Mouse (Mus musculus): ENCODE measurements at regions not wholly inside any gene's neighbourhood (a gene's known extent, or its start where the extent isn't known, plus 50 kb on each side); places are given as distances from the start of the nearest gene placed in this dataset.

DNA sequence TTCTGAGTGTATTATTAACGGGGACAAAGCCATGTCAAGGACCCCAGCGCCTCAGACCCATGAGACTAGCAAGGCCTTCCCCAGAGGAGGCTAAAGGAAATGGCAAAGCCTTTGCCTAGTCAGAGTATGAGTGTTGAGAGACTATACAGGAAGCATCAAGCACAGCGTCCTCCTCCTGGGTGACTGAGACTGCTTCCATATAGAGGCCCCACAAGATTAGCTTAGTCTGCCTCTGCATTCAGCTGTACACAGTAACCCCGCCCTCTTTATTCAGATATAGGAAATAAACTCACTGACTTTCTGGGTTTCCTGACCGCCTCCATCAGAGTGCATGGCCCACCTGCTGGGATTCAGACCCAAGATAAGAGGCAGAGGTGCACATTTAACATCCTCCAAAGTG lies 192.8 kb upstream of the Hes1 start:
- DNase-seq (ENCODE audit: low spot score in 2 of 2), result no peak

DNA sequence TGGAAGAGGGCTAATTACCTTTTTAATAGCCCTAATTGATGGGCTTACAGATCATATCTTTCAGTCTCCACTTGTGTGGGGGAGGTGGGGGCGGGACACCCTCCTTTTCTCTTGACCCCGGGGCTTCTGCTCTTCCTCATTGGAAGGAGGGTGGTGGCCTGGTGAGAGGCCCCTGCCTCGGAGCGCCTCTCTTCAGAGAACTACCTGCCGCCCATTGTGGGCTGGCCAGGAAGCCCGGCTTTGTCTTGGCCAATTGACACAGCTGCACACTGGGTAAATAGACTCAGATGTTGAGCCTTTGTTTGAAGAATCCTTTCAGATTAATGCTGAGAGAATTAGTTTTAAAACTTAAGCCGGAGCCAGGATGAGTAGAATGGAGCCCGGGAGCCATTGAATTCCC lies 188.0 kb upstream of the Hes1 start:
- DNase-seq (ENCODE audit: low spot score in 2 of 2), result no peak

DNA sequence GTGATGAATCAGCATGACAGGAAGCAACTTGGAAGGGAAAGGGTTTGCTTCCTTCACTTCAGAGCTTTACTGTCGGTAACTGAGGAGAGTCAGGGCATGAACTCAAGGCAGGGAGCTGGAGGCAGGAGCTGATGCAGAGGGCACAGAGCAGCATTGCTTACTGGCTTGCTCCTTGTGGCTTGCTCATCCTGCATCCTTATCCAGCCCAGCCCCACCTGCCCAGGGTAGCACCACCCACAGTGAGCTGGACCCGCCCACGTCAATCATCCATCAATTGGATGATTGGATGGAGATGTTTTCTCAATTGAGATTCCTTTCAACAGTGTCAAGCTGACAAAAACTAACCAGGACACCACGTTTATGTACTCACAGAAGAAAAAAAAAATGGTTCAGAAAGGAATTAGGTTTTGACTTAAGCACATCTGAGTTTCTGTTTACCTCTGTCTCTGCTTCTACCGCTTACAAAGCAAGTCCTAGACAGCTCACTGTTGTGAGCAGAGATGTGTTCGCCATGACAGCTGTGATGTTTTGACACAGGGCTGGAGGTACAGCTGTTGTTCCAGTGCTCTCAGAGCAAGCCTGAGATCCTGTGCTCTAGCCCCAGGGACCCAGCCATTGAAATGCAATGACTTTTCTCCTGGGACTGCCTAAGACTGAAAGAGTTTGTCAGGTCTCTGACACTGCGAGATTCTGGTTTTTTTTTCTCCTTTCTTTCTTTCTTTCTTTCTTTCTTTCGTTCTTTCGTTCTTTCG lies 186.6 kb upstream of the Hes1 start:
- no peak for DNase-seq (ENCODE audit: low spot score in 2 of 2)

DNA sequence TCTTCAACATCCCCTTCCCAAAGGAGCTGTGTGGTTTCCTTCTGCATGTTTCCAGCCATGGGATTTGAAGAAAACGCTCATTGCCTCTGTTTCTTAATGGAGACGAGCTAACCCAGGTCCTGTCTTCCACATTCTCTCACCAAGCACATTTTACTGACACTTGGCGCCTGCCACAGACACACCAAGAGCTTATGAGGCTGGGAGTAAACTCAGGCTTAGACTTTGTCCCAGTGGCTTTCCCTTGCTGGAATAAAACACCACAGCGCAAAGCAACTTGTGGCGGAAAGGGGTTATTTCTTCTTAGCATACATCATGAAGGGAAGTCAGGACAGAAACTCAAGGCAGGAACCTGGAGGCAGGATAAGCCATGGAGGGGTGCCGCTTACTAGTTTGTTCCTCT lies 184.5 kb upstream of the Hes1 start:
- DNase-seq (ENCODE audit: low spot score in 2 of 2), result no peak

DNA sequence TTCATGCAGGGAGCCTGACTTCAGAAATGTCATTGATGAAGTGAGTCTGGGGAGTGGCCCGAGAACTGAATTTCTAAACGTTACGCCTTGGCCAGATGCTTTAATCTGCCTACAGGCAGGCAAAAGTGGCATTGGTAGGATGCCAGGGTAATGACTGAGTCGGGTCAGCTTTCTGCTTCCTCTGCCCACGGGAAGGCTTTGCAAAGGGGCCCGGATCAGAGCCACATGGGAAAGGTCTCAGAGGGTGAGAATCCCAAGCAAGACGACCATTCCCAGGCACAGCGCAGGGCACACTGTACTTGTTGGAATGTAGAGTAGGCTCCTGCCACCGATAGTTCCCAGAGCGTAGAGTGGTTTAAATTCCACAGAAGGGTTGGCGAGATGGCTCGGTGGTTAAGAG lies 182.7 kb upstream of the Hes1 start:
- no peak for DNase-seq (ENCODE audit: low spot score in 2 of 2)

DNA sequence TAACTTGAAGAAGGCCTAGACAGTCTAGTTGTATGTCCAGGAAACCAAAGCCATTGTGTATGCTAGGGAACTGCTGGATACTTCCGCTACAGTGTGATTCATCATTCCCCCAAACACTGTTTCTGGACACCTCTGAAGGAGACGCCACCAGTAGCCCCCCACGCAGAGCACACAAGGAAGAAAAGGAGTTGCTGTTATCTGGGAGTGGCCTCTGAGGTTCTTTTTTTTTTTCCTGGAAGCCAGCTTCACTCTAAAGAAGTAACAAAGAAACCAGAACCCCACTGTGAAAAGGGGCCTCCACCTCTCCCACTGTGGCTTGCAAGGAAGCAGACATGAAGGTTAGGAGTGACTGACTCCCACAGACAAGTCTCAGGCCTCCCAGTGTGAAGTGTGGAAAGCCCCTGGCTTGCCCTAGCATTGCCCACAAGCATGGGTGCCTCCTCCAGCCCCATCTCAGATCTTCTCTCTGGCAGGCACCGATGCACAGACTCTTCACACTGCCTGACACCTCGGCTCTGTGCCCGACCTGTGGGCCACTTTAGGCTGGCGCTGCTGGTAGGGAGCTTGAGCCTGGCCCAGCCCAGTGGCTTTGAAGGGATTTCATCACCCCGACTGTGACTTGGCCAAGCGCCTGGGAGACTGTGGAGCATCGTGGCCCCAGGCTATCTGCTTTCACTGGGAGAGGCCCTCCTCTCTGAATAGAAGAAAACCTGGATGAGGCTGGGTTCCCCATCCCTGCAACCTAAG lies 181.8 kb upstream of the Hes1 start:
- no peak for DNase-seq (ENCODE audit: low spot score in 2 of 2)

DNA sequence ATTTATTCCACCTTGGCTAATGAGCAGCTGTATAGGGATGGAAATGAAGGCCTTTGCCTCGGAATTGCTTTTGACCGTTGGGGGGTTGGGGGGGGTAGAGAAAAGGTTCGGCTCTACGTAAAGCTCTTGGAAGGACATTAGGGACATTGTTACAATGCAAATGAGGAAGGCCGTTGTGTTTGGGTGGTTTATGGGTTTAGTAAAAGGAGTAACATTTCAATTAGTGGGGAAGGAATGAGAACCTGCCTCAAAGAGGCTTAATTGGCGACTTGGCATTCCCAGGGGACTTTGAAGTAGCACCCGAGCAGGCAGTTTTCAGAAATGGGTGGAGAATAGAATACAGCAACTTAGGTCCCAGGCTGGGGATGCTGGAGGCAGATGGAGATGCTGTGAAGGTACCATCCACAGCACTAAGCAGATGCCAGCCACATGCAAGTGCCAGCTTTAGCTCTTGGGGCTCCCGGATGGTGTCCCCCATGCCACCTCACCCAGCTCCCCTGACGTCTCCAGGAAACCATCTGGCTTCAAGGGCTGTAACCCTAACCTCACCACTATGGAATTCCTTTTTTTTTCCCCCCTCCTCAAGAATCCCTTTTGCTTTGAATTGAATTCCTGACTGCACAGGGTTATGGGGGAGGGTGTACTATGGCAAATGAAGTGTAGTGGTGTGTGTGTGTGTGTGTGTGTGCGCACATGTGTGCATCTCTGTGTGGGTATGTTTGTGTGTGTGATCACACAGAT lies 180.8 kb upstream of the Hes1 start:
- no peak for DNase-seq (ENCODE audit: low spot score in 2 of 2)

DNA sequence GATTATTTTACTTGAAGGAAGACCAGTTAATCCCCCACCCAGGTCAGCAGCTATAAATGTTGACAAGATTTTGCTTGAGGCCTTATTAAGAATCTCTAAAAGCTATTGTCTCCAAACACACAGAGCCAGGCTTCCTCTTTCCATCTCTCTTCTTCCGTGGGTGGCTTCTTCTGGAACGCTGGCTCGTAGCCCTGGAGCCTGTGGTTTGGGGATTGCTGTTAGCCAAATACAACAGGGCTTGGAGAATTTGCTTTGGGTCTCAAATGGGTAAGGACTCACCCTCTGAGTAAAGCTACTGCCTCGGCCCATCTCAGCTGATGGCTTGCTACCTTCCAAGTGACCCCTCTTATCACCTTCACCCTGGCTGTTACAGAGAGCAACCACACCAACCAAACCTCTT lies 179.3 kb upstream of the Hes1 start:
- DNase-seq (ENCODE audit: low spot score in 2 of 2), result no peak

DNA sequence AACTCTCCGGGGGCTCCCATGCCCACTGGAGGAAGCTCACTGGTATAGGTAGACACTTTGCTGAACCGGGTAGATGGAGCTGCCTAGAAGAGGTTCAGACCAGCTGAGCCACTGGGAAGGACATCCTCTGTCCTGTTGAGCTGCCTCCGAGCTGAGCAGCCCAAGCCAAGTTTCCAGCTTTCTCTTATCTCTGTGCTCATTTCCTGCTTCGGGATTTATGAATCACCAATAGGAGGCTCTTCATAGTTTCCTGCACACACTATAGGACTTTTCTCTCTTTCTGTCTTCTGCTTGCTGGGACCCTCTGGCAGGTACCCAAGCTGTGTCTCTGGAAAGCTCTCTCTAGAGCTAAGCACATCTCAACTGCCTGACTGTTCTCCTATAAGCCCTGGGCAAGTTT lies 177.4 kb upstream of the Hes1 start:
- DNase-seq (ENCODE audit: low spot score in 2 of 2), result no peak

DNA sequence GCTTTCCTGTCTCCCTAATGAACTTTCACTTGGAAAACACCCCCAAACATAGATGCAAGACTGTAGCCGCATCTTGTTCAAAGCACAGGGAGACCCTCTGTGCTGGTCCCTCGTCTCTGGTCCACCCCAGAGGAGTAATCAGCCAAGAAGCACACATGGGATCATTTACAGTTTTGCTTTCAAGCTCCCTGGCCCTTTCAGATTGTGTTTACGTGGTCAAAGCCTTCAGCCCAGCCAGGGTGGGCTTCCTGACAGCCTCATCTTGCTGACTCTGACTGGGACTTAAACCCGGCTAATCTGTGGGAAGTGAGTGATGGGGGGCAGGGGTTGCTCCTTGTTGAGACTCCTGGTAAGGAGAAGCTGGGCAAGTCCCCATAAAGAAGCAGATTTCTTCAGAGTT lies 174.8 kb upstream of the Hes1 start:
- DNase-seq (ENCODE audit: low spot score in 2 of 2), result no peak

DNA sequence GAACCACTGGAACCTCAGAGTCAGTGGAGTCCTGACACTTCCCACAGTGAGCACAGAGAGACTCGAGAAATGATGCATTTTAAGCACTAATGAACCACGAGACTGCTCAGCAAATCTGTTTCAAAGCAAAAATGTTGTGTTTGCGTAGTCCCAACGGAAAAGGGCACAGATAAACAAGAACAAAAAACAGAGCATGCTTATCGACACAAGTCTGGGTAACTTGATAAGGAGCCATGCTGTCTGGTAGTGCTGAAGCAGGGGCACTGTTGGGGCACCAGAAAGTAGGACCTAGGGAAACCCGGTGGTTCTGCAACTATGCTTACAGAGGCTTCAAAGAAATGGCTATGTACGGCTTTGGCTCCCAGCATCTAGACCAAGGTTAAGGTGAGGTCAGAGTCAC lies 172.7 kb upstream of the Hes1 start:
- DNase-seq (ENCODE audit: low spot score in 2 of 2), result no peak

DNA sequence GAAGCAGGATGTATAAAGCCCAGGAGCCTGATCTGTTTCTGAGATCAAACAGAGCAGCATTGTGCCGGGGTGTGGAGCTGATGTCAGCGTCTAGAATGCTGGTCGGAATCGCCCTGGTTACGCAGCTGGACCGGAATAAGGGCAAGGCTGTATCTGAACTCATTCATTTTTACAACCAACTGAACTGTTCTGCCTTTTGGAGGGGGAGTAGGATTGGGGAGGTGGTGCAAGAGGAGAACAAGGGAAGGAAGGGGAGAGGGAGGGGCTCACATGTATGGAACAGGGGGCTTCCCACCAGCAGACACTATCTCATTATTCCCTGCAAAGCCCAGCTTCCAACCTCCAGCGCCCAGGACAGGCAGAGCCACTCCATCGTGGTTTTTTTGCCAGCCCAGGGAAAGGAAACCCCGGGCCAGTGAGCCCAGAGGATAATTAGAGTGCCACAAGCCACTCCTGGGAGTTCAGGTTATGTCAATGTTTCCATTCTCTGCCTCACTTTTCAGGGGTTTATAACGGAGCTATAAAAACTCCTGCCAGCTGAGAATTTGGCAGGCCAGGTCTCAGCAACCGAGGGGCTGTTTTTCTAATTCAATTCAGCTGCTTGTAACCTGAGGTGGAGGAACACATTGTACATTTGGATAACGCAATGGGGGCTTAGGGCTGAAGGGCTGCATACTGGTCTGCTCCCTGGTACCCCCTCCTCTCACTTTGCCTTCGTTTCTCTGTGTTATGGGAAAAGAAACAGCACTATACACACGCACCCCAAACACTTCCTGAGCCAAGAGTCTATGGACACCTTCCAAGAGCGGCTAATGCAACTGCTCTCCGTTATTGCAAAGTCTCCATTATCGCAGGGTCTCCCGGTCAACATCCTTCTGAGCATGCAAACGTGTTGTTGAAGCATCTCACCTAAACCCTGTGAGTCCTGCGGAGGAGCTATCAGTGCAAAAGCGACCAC lies 170.0 kb upstream of the Hes1 start:
- no peak for DNase-seq (ENCODE audit: low spot score in 2 of 2)

DNA sequence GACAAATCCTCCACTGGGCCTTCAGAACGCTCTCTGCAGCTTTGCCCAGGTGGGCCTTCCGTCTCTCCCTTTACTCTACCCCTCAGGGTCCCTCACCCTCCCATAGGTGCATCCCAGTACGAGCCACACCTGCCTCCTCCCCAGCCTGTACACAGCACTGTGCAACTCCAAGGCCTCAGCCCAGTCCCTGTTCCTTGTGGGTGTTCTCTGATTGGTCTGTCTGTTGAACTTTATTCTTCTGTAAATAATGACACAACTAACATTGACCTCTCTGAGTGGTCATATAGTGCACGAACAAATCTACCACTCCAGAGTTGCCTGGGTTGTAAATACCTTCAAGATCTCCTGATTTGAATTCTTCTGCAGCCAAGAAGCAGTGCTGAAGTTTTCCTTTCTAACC lies 167.8 kb upstream of the Hes1 start:
- DNase-seq (ENCODE audit: low spot score in 2 of 2), result no peak

DNA sequence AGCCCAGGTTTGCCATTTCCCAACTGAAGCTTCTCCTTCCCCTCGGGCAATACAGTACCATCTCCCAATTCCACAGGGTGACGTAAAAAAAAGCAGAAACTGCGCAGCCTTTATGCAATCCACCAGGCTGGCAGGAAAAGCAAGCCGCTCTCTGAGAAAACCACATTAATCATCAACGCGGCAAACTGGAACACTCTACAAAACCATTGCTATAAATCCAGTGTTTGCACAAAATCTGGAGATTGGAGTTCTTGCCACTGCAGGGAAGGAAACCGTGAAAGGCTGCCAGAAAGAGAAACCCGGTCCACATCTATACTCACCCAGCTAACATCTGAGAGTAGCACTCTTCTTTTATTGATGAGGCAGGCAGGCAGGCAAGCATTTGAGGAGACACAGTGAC lies 160.7 kb upstream of the Hes1 start:
- DNase-seq (ENCODE audit: low spot score in 2 of 2), result no peak

DNA sequence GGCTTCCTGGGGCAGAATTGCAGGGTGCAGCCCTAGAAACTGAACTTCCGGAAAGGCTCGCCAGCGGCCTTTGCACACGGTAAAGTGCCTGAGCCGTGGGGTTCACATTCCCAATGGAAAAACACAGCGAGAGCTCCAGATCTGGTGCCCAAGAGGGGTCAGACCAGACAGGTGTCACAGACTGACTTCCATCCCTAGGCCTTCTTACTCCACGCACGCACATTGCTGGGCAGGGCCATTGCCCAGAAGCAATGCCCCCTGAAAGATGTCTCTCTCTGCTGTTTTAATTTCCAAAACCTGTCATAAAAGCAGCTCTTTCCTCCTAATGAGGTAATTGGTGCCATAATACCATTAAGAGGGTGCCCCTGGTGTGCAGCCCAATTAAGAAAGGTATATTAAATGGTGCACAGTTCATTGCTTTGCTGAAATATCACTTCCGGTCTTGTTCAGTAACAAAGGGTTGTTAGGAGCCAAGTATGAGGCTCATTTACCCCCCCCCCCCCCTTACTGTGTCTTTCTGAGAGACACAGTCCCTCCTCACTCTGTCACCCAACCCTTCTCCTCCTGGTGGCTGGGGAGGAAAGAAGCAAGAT lies 159.9 kb upstream of the Hes1 start:
- no peak for DNase-seq (ENCODE audit: low spot score in 2 of 2)

DNA sequence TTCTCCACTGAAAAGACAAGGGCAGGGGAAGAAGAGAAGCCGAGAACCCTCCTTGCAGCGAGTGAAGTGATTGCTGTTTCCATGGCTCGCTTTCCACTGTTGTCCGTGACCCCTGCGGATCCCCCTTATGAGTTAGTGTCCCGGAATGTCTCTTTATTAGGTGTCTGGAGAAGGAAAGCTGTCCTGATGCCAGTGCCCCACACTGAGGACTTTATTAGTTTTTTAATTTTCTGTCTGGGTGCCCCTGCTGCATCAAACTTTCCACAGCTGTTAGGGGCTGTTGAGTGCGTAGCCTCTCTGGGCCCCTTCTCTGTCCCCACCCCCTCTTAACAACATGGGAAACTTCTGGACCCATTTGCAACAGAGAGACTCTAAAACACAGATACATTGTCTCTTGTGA lies 156.9 kb upstream of the Hes1 start:
- no peak for DNase-seq (ENCODE audit: low spot score in 2 of 2)

DNA sequence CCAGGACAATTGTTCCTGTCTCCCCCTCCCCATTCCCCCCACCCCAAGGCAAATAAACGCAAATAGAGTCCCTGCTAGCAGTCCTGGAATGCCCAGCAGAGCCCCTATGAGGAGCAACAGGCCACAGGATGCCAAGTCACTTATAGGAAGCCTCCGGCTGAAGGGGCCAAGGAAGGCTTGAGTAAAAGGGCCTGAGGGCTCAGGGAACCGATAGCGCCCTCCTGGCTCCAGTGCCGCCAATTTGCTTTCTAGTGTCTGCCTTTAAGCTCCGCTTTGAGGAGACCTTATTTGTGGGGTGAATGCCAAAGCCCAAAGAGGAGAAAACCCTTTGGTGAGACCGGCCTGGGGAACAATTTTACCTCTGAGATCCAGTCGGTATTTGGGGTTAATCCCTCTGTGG lies 156.2 kb upstream of the Hes1 start:
- no peak for DNase-seq (ENCODE audit: low spot score in 2 of 2)

DNA sequence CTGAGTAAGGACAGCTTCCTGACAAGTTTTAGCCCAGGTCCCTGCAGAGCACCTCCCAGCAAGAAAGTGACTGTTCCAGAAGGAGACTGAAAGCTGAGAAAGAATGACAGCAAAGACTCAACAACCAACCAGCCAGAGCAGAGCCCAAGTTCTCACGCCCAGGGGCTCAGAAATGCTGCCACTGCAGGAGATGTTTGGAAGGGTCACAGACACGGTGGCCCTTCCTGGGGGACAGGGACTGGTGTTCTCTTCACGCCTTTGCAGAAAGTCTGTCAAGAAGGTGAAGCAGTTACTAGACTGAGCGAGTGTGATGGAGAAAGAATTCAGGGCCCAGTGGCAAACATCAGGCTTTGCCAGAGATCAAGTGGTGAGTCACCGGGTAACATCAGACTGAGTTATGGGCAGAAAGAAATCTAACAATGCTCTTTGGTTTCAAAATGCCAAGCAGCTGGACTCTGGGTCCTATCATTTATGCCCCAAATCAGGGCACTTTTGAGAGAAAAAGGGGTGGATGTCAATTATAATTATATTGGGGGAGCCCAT lies 154.2 kb upstream of the Hes1 start:
- DNase-seq (ENCODE audit: low spot score in 2 of 2), result no peak

DNA sequence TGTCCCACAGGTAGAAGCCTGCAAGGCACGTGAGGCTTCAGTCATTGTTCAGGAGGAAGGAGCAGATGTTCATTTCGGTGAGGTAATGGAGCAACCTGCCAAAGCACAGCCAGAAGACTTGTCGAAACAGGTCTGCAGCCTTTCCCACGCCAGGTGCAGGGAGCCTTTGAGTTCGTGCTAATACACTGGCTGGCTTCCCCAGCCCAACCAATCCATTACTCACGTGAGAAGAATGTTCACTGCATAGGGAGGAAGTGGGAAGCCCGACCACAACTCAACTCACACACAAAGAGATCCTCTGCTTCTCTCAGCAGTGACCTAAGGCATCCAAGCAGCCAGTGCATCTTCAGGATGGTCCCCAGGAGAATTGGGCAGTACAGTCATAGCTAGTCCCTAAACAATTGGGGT lies 153.0 kb upstream of the Hes1 start:
- no peak for DNase-seq (ENCODE audit: low spot score in 2 of 2)

DNA sequence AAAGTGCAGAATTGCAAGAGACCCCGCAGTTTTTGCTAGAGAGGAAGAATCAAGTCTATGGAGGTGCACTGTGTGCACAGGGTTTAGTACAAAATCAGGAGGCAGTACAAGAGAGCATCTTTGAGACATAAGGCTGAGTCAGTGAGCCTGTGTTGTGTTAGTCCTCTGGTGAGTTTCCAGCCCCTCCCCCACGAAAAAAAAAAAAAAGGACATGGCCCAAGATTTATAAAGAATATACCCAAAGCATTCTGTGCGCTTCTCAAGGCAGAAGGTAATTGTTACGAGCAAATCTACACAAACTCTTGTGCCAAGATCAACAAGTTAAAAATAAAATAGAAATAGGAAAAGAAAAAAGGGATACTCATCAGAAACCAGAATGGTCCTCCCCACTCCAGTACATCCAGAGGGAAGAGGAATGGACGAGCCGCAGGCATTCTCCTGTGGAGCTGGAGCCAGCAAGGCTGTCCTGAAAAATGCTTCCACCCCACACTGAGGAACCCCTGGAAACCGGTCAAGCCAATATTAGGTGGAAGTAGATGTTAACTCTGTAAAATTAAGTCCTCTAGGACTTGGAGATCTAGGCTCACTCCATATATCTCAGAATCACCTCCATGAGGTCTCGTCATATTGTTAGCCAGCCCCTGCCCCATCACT lies 150.7 kb upstream of the Hes1 start:
- no peak for DNase-seq (ENCODE audit: low spot score in 2 of 2)

DNA sequence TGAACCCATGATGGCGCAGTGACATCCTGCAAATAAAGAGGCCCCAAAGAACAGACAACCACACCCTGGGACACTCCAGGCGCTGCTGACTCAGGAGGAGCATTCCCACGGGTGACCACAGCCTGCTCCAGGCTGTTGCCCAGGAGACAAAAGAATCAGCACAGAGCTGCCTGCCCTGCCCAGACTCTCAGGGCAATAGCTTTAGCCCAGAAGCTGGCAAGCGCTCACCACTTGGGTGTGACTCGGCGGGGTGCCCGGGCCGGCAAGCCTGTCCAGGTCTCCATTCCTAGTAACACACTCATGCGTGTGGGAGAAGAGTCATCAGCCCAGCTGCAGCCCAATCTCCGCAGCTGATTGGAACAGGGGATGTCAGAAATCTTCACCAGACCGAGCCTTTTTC lies 148.8 kb upstream of the Hes1 start:
- no peak for DNase-seq (ENCODE audit: low spot score in 2 of 2)

Data from spleen, postnatal 10 days (tissue).